Mouse (Mus musculus) layer of hippocampus, adult 2 months (tissue): ENCODE data around the gene Rheb. TPM values are rescaled to one million over a fixed set of nuclear protein-coding genes. Genes with fewer than 3 reads are reported as not detected.
A peak's percentile ranks its signal among the peaks of the same experiment; 100 is the strongest.
"Not testable (repeated sequence)": the region's sequence is repeated elsewhere in the genome, so short reads cannot be mapped to it uniquely, and the experiment has no call there.

Experiments used
- DNase-seq, 2 experiments: peaks; one replicate each; pipeline ENCODE4 v3.0.0; 2022; ENCODE audit warnings: low spot score in 2 of 2
- H3K27ac ChIP-seq: fragments of 200-600 bp; 2 replicates; pipeline ENCODE4 v1.8.1; 2022
- H3K4me3 ChIP-seq: fragments of 200-600 bp; 2 replicates; pipeline ENCODE4 v1.8.1; 2022; ENCODE audit warnings: mild to moderate bottlenecking
- CTCF ChIP-seq: fragments of 200-600 bp; conservative IDR thresholded peaks from 2 replicates; pipeline ENCODE4 v1.8.1; 2022; ENCODE audit warnings: antibody characterized with exemption, mild to moderate bottlenecking, moderate library complexity
- total RNA-seq, 2 experiments: library from RNA; stranded (reverse); gene quantifications; 2 replicates each; pipeline ENCODE4 v1.2.3; 2021

Rheb gene
- total RNA-seq, 2 experiments from 2014 or later = 106 to 115 TPM

GRCm38 (mm10) chr5:24861449-24861930 lies 19.1 kb upstream of the Rheb start:
- peak overlapping the region; percentile 82 for H3K27ac ChIP-seq
- DNase-seq = no peak
- H3K4me3 ChIP-seq = no peak overlapping the region
- no peak for TF ChIP-seq CTCF

GRCm38 (mm10) chr5:24860635-24861448 lies 18.4 kb upstream of the Rheb start:
- TF ChIP-seq CTCF = no peak
- DNase-seq = peak; percentile 60 to 83
- no peak overlapping the region for H3K4me3 ChIP-seq
- H3K27ac ChIP-seq = peak overlapping the region; percentile 82

- no peak overlapping the region for H3K4me3 ChIP-seq
- no peak for TF ChIP-seq CTCF
- peak overlapping the region; percentile 82 for H3K27ac ChIP-seq
- no peak for DNase-seq
Measured at GRCm38 (mm10) chr5:24859771-24860540, 17.5 kb upstream of the Rheb start.

- DNase-seq = no peak
- no peak for TF ChIP-seq CTCF
- H3K4me3 ChIP-seq = no peak overlapping the region
- no peak overlapping the region for H3K27ac ChIP-seq
Measured at GRCm38 (mm10) chr5:24854827-24855600, 12.6 kb upstream of the Rheb start.

- H3K4me3 ChIP-seq = no peak overlapping the region
- no peak for TF ChIP-seq CTCF
- DNase-seq = no peak
- no peak overlapping the region for H3K27ac ChIP-seq
Measured at GRCm38 (mm10) chr5:24854256-24854655, 11.8 kb upstream of the Rheb start.

- H3K4me3 ChIP-seq, DNase-seq, H3K27ac ChIP-seq: not testable (repeated sequence)
Measured at GRCm38 (mm10) chr5:24848261-24848660, 5.8 kb upstream of the Rheb start.

GRCm38 (mm10) chr5:24843841-24844240 lies 1.4 kb upstream of the Rheb start:
- no peak for TF ChIP-seq CTCF
- Histone ChIP-seq H3K27ac (peak overlapping the region; percentile 100), H3K4me3 (no peak overlapping the region)
- no peak for DNase-seq

GRCm38 (mm10) chr5:24843103-24843475 lies 665 bp upstream of the Rheb start:
- TF ChIP-seq CTCF = no peak
- DNase-seq = peak in 1 of 2 experiments; percentile 48
- H3K4me3 ChIP-seq = peak overlapping the region; percentile 76

GRCm38 (mm10) chr5:24841662-24842273 lies 656 bp downstream of the Rheb start:
- peak overlapping the region; percentile 76 for H3K4me3 ChIP-seq
- H3K27ac ChIP-seq = peak overlapping the region; percentile 100
- no peak for TF ChIP-seq CTCF
- peak in 1 of 2 experiments; percentile 51 for DNase-seq

More at GRCm38 (mm10) chr5:24843103-24843475, 665 bp upstream of the Rheb start:
- H3K27ac ChIP-seq = peak overlapping the region; percentile 100

- H3K27ac ChIP-seq = peak overlapping the region; percentile 100
Measured at GRCm38 (mm10) chr5:24840975-24841431, 1.4 kb downstream of the Rheb start.

GRCm38 (mm10) chr5:24834491-24834890 lies 7.9 kb downstream of the Rheb start:
- TF ChIP-seq CTCF = no peak
- no peak overlapping the region for H3K4me3 ChIP-seq
- no peak for DNase-seq
- no peak overlapping the region; the same call in 1 of the 2 replicates for H3K27ac ChIP-seq

More at GRCm38 (mm10) chr5:24840975-24841431, 1.4 kb downstream of the Rheb start:
- no peak for DNase-seq
- TF ChIP-seq CTCF = no peak
- H3K4me3 ChIP-seq = peak overlapping the region; percentile 76

GRCm38 (mm10) chr5:24831912-24832311 lies 10.5 kb downstream of the Rheb start:
- Histone ChIP-seq H3K27ac (no peak overlapping the region), H3K4me3 (no peak overlapping the region)
- TF ChIP-seq CTCF = no peak
- DNase-seq = no peak
